Mouse (Mus musculus) forebrain, embryonic 16.5 days (tissue): ENCODE results near the gene Gatad2a. TPM values are rescaled to one million over a fixed set of nuclear protein-coding genes. Genes with fewer than 3 reads are reported as not detected.
A peak's percentile ranks its signal among the peaks of the same experiment; 100 is the strongest.

Experiments
- ATAC-seq: fragments of 200-750 bp; cut with Nextera tagmentation; 2 replicates; pipeline ENCODE4 v1.8.0; 2017; ENCODE audit warnings: mild to moderate bottlenecking, moderate library complexity
- H3K27ac ChIP-seq: fragments of 300-500 bp; sonication (generic); 2 replicates; pipeline ENCODE4 v1.5.1; 2014; ENCODE audit warnings: low read length, control low read depth
- H3K27me3 ChIP-seq: fragments of 300-500 bp; sonication (generic); replicated peaks from 2 replicates; pipeline ENCODE4 v1.6.1; 2014; ENCODE audit warnings: low read length; ENCODE audit not compliant: control insufficient read depth, insufficient read depth
- H3K36me3 ChIP-seq: fragments of 300-500 bp; sonication (generic); 2 replicates; pipeline ENCODE4 v1.6.1; 2014; ENCODE audit not compliant: control insufficient read depth, insufficient read depth
- H3K4me1 ChIP-seq: fragments of 300-500 bp; sonication (generic); replicated peaks from 2 replicates; pipeline ENCODE4 v1.6.1; 2014; ENCODE audit warnings: low read length; ENCODE audit not compliant: control insufficient read depth, insufficient read depth
- H3K4me2 ChIP-seq: fragments of 300-500 bp; sonication (generic); 2 replicates; pipeline ENCODE4 v1.6.1; 2014; ENCODE audit warnings: mild to moderate bottlenecking, low read length, control low read depth
- H3K4me3 ChIP-seq: fragments of 300-500 bp; sonication (generic); replicated peaks from 2 replicates; pipeline ENCODE4 v1.5.1; 2014; ENCODE audit warnings: mild to moderate bottlenecking, low read length, control low read depth
- H3K9ac ChIP-seq: fragments of 300-500 bp; sonication (generic); replicated peaks from 2 replicates; pipeline ENCODE4 v1.6.1; 2014; ENCODE audit warnings: low read depth, low read length, control low read depth
- H3K9me3 ChIP-seq: fragments of 300-500 bp; sonication (generic); 2 replicates; pipeline ENCODE4 v1.6.1; 2016; ENCODE audit warnings: low read length; ENCODE audit not compliant: control insufficient read depth
- WGBS: fragments of 180-500 bp; shearing (Covaris S2); extraction: QIAGEN DNeasy Blood & Tissue Kit; methylation state at CpG from one replicate; pipeline ENCODE4 v1.1.7; 2014; 5-methylcytosine and 5-hydroxymethylcytosine counted together
- polyA plus RNA-seq: library from polyadenylated mRNA; unstranded; fragments of >200 nt; fragmentation: Nextera tagmentation; extraction: Ambion mirVana; gene quantifications from 2 replicates; pipeline ENCODE4 v1.2.1, GENCODE M21; 2015

The Gatad2a gene
- polyA plus RNA-seq, 1 experiment from 2014 or later = 22.6 TPM

DNA sequence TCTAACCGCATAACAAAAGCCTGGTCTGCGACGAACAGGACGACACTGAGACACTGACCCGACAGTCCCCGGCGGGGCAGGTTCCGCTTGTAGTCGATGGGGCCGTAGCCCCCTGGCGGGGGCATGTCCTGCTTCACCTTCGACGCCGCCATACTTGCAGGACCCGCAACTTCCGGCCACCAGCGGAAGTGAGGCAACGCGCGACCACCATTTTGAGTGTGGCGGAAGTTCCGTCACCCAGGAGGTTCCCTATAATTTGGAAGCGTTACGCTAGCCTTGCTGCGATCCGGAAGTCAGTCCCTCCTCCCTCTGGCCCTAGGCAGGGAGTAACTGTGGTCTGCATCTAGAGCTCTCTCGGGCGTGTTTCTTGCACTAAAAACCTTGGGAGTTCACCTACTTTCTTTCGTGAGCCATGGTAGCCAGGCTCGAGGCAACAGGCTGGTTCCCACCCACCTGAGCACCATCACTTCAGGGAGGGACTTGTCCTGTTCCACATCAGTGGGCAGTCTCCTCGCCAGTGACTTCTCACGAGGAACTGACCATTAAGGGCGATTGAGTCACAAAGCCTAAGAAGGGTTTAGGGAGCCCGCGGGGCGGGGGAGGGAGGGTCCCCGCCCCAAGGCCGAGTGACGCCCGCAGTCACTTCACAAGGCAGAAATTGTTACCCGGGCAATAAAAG, 94.6 kb downstream of the Gatad2a start:
- 2% methylated on average over 41 of the region's 41 CpGs for WGBS
- H3K36me3 ChIP-seq = no peaks in the 10 kb centered on the region
- H3K4me3 ChIP-seq = peak overlapping the region; percentile 86
- ATAC-seq = peak; percentile 67
- H3K9me3 ChIP-seq = no peaks in the 10 kb centered on the region
- peak overlapping the region; percentile 80 for H3K9ac ChIP-seq
- H3K27me3 ChIP-seq = no peaks in the 10 kb centered on the region
- H3K4me2 ChIP-seq = peak overlapping the region; percentile 98
- H3K27ac ChIP-seq = peak overlapping the region; percentile 88
- peaks cover 31% of the 10 kb centered on the region for H3K4me1 ChIP-seq

DNA sequence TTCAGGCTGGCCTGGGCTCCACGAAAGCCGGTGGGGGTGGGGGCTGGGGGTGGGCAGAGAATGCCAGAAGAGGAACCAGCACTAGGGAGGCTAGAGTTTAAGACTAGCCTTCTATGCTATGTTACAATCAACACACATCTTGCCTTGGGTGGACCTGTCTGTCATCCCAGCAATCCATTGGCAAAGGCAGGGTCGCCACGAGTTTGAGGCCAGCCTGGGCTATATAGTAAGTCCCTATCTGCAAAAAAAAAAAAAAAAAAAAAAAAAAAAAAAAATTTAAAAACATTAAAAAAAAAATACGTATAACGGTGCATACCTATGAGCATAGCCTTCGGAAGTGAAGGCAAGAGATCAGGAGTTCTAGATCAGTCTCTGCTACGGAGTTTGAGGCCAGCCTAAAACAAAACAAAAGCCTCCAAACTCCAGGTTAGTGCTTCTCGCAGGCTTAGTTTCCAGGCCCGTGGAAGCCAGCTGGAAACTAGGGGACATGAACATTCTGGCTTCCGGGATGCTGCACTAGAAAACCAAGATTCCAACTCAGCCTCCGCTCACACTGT, 95.2 kb downstream of the Gatad2a start:
- Histone ChIP-seq H3K36me3 (no peaks in the 10 kb centered on the region), H3K4me3 (peak overlapping the region; percentile 86), H3K4me1 (peaks cover 31% of the 10 kb centered on the region), H3K27ac (peak overlapping the region; percentile 85), H3K9ac (peak overlapping the region; percentile 80), H3K9me3 (no peaks in the 10 kb centered on the region), H3K4me2 (peak overlapping the region; percentile 98), H3K27me3 (no peaks in the 10 kb centered on the region)
- WGBS = 18% methylated on average over 12 of the region's 12 CpGs
- no peak; the same call in 1 of the 2 replicates for ATAC-seq

DNA sequence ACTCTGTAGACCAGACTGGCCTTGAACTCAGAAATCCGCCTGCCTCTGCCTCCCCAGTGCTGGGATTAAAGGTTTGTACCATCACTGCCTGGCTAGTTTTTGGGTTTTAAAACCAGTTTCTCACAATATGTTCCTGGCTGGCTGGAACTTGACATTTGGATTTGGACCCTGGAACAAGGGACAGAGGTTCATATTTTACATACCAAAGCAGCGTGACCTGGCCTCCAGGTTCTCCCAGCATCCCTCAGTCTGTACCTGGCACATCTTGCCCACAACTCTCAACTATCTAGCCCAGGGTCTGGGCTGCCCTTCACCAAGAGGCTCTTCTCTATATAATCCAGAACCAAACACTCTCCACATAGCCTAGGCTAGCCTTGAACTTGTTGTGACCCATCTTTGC, 96.3 kb downstream of the Gatad2a start:
- WGBS = 94% methylated on average over 2 of the region's 2 CpGs
- Histone ChIP-seq H3K4me3 (no peak overlapping the region), H3K4me1 (peaks cover 31% of the 10 kb centered on the region), H3K4me2 (no peak overlapping the region; the same call in none of the 2 replicates), H3K27ac (no peak overlapping the region), H3K27me3 (no peaks in the 10 kb centered on the region), H3K36me3 (no peaks in the 10 kb centered on the region), H3K9me3 (no peaks in the 10 kb centered on the region), H3K9ac (no peak overlapping the region)
- ATAC-seq = no peak

GRCm38 (mm10) chr8:69897857-69898256, 98.3 kb downstream of the Gatad2a start:
- Histone ChIP-seq H3K9me3 (no peaks in the 10 kb centered on the region), H3K27ac (no peak overlapping the region), H3K4me3 (no peak overlapping the region), H3K36me3 (0 out of 2 replicates have a peak, but pooled peaks cover 2% of the 10 kb centered on the region), H3K9ac (no peak overlapping the region), H3K4me2 (no peak overlapping the region), H3K27me3 (no peaks in the 10 kb centered on the region), H3K4me1 (peaks cover 28% of the 10 kb centered on the region)
- no peak for ATAC-seq
- WGBS = 88% methylated on average over 6 of the region's 6 CpGs

GRCm38 (mm10) chr8:69895772-69896451, 100.3 kb downstream of the Gatad2a start:
- Histone ChIP-seq H3K27ac (no peak overlapping the region), H3K9ac (no peak overlapping the region), H3K9me3 (no peaks in the 10 kb centered on the region), H3K36me3 (0 out of 2 replicates have a peak, but pooled peaks cover 2% of the 10 kb centered on the region), H3K4me1 (peaks cover 32% of the 10 kb centered on the region), H3K4me3 (no peak overlapping the region), H3K4me2 (no peak overlapping the region), H3K27me3 (no peaks in the 10 kb centered on the region)
- 77% methylated on average over 4 of the region's 4 CpGs for WGBS
- no peak for ATAC-seq

DNA sequence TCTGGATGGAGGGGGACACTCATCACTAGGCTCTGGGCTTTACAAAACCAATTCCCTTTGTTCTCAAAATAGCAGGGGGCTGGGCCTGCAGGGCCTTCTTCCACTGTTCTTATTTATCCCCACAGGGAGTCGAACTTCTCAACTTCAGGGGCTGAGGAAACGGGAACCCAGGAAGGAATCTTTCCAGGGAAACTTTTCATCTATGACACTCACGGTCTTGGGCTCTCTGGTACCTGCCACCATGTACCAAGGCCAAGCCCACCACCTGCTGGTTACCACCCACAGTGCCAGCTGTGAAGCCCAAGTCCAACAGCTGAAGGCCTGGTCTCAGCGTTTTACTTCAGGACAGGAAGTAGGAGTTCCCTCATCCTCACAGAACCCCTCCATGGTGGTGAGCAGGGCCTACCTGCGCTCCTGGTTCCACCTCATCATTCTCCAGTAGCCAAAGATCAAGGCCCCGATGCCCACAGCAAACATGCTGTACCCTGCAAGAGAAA, 101.3 kb downstream of the Gatad2a start:
- Histone ChIP-seq H3K4me1 (peaks cover 24% of the 10 kb centered on the region), H3K27ac (no peak overlapping the region)
- WGBS = 48% methylated on average over 6 of the region's 6 CpGs

GRCm38 (mm10) chr8:69893863-69894262, 102.3 kb downstream of the Gatad2a start:
- 22% methylated on average over 17 of the region's 17 CpGs for WGBS
- Histone ChIP-seq H3K36me3 (0 out of 2 replicates have a peak, but pooled peaks cover 2% of the 10 kb centered on the region), H3K27ac (no peak overlapping the region), H3K4me3 (no peak overlapping the region), H3K27me3 (peaks cover 15% of the 10 kb centered on the region), H3K9ac (no peak overlapping the region), H3K4me1 (peaks cover 25% of the 10 kb centered on the region), H3K9me3 (no peaks in the 10 kb centered on the region), H3K4me2 (no peak overlapping the region)
- ATAC-seq = peak; percentile 8; the same call in 1 of the 2 replicates

More for the DNA sequence above, 101.3 kb downstream of the Gatad2a start:
- Histone ChIP-seq H3K27me3 (peaks cover 5% of the 10 kb centered on the region), H3K4me2 (no peak overlapping the region), H3K4me3 (no peak overlapping the region), H3K9me3 (no peaks in the 10 kb centered on the region), H3K36me3 (0 out of 2 replicates have a peak, but pooled peaks cover 2% of the 10 kb centered on the region), H3K9ac (no peak overlapping the region)
- ATAC-seq = no peak

- peaks cover 41% of the 10 kb centered on the region for H3K4me1 ChIP-seq
- ATAC-seq = peak; percentile 16; the same call in 1 of the 2 replicates
Measured at GRCm38 (mm10) chr8:69890813-69891241, 105.4 kb downstream of the Gatad2a start.

GRCm38 (mm10) chr8:69888902-69889301, 107.3 kb downstream of the Gatad2a start:
- H3K27me3 ChIP-seq = peaks cover 59% of the 10 kb centered on the region
- 0 out of 2 replicates have a peak overlapping the region, but pooled peaks have one; percentile 0 for H3K9ac ChIP-seq
- no peaks in the 10 kb centered on the region for H3K9me3 ChIP-seq
- WGBS = under 1% methylated on average over 25 of the region's 32 CpGs
- ATAC-seq = no peak
- H3K27ac ChIP-seq = no peak overlapping the region
- peaks cover 42% of the 10 kb centered on the region for H3K4me1 ChIP-seq
- H3K36me3 ChIP-seq = no peaks in the 10 kb centered on the region
- peak overlapping the region; percentile 17; the same call in 1 of the 2 replicates for H3K4me3 ChIP-seq
- H3K4me2 ChIP-seq = peak overlapping the region; percentile 24

More at GRCm38 (mm10) chr8:69890813-69891241, 105.4 kb downstream of the Gatad2a start:
- 33% methylated on average over 19 of the region's 19 CpGs for WGBS
- H3K27me3 ChIP-seq = peaks cover 40% of the 10 kb centered on the region
- H3K36me3 ChIP-seq = 0 out of 2 replicates have a peak, but pooled peaks cover 2% of the 10 kb centered on the region
- H3K9me3 ChIP-seq = no peaks in the 10 kb centered on the region
- no peak overlapping the region for H3K4me3 ChIP-seq
- peak overlapping the region; percentile 31 for H3K4me2 ChIP-seq
- H3K27ac ChIP-seq = no peak overlapping the region; the same call in 1 of the 2 replicates
- H3K9ac ChIP-seq = peak overlapping the region; percentile 31
